Mouse (Mus musculus) WW6 (cell line): ENCODE measurements around the gene Efna4.

Experiments
- DNase-seq: peaks from one replicate; pipeline ENCODE4 v3.0.0-alpha.2; 2013; ENCODE audit warnings: low read depth, low spot score

Gene Efna4

DNA sequence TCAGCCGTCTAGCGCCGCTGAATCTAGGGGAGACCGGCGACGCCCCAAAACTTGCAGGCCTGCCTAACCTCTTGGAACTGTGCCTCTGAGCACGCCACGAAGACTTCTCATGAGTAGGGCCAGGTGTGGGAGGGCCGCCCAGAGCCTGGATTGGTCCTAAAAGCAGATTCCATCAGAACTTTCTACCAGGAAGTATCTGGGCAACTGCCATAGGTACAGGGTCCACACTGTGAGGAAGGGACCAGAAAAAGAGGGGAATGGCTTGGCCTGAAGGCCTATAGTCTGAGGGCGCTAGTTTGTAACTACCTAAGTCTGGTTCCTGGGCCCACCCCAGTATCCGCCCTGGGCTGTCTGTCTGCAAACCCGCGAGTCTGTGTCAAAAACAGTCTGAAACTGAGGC lies 6.3 kb downstream of the Efna4 start:
- no peak for DNase-seq

DNA sequence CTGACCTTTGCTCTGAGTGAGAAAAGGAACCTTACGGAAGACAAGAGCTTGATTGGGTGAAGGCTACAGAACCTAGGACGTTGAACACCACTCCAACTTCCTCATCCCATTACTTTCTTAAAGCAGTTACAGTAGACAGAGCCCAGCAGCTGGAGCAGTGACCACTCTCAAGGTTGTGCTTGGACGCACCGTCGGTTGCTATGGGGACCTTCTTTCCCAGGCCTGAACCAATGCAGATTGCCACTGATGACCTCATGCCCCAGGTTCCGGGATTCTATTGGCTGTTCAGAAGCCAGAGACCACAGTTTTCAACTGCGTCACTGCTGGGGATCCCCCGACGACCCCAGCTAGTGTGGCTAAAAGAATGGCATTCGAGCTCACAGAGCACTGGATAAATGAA lies 6.9 kb downstream of the Efna4 start:
- no peak for DNase-seq

DNA sequence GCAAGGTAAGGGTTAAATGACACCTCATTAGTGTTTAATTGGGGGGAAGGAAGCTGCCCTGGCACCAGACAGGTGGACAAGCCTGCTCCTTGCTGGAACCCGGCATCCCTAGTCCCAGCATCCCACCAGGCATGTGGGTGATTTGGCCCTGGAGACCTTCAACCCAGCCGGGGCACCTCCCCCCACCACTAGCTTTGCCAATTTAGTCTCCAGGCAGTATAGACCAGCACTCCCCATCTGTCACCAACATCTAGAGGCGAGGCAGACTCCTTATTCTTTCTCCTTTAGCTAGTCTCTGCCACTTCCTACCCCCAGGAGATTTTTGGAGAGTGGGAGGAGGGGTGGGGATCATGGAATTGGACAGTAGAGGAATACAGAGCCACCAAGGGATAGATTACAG lies 7.5 kb downstream of the Efna4 start:
- DNase-seq = no peak

- DNase-seq = no peak
These were observed 9.2 kb downstream of the Efna4 start for GRCm38 (mm10) chr3:89328623-89329022.

DNA sequence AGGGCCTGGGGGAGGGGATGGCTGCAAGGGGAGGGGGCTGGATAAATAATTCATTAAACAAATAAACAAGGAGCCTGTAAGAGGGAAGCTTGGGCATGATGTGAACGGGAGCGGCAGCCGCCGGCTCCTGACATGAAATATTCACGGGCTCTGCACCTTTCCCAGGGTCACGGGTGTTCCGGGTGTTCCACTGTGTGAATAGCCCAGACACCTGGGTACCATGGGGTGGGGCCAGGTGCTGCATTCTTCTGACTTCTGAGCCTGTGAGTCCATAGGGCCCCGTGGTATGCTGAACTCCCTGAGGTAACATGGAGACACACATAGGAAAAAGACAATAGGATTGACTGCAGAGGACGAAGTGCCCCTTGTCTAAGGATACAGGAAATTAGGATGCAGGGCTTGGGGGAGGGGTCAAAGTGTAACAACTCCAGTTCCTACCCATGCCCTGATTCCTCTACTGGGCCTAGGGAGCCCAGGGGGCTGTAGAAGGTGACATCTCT lies 10.4 kb downstream of the Efna4 start:
- no peak for DNase-seq

GRCm38 (mm10) chr3:89325882-89326281 lies 11.9 kb downstream of the Efna4 start:
- no peak for DNase-seq

DNA sequence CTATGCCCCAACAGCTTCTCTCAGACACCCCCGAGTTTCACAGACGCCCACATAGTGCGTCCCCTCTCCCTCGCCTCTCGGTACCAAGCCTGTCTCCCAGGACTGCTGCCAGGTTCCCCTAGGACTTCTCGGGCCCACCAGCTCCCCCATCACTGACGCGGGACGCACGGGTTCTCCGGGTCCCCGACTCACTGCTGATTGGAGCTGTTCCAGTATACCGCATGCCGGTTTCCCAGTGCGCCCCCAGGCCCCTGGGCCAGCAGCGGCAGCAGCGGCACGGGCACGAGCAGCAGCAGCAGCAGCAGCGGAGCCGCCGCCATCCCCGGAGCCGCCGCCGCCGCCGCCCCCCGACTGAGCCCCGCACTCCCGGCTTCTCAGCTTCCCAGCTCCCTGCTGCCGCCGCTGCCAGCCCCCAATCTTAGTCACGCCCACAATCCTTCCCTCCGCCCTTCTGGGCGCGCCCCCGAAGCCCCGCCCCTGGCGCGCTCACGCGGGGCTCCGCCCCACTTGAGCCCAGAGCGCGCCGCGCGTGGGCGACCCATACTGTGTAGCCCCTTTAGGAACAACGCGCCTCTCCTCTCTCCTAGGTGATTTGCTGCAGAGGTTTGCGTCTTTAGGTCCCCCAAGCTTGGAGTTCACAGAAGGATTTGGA lies 15.2 kb downstream of the Efna4 start, which contains the start of gene Efna3:
Gene Efna3, minus strand, starts transcription at position 452 of the 652 bp plus-strand sequence.
- DNase-seq = no peak

- DNase-seq = no peak
These were observed 15.7 kb downstream of the Efna4 start for GRCm38 (mm10) chr3:89322131-89322500.

- no peak for DNase-seq
These were observed 16.4 kb downstream of the Efna4 start for GRCm38 (mm10) chr3:89321183-89322130.

DNA sequence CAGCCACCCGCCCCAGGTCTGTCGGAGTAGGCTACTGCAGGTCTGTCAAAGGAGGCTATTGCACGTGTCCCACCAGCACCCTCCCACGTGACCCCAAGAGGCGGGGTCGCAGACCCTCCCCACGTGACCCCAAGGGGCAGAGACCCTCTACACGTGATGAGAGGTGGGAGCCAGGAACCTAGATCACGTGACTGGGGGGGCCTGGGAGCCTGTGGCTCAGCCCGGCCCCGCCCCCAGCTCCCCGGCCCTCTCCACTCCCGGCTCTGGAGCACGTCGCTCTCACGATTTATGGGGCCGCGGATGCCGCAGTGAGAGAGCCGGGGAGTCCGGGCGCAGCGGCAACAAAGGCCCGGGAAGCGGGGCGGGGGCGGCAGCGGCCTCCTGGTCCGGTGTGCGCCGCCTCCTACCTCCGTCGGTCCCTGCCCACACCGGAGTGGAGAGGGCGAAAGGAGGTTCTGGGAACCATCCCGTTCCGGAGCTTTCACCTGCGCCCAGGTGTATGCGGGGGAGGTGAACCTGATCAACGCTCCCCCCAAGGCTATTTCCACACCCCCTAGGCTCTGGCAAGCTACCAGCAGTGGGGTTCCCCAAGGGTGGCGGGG lies 17.1 kb downstream of the Efna4 start:
- no peak for DNase-seq

GRCm38 (mm10) chr3:89319591-89320350 lies 18.1 kb downstream of the Efna4 start:
- DNase-seq = no peak

- no peak for DNase-seq
These were observed 18.7 kb downstream of the Efna4 start for GRCm38 (mm10) chr3:89318971-89319590.

DNA sequence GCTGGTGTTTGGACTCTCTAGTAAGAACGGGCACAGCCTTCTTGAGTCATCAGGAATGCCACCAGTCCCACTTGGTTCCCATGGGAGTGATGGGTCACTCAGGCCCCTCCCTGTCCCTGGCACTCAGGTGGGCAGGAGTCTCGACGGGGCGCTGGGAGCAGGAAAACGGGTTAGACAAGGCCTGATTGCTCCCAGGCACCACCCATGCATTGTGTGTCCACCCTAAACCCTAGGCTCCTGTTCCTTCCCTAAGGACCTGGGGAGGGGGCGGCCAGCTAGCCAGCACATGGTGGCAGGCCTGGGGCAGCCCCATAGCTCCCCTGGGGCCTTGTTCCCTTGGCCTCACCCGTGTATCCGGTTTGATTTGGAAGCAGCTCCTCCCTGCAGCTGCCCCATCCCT lies 19.5 kb downstream of the Efna4 start:
- DNase-seq = no peak

GRCm38 (mm10) chr3:89317246-89317645 lies 20.6 kb downstream of the Efna4 start:
- DNase-seq = no peak

- DNase-seq = no peak
These were observed 21.0 kb downstream of the Efna4 start for GRCm38 (mm10) chr3:89316833-89317232.

- no peak for DNase-seq
These were observed 21.6 kb downstream of the Efna4 start for GRCm38 (mm10) chr3:89315930-89316831.

DNA sequence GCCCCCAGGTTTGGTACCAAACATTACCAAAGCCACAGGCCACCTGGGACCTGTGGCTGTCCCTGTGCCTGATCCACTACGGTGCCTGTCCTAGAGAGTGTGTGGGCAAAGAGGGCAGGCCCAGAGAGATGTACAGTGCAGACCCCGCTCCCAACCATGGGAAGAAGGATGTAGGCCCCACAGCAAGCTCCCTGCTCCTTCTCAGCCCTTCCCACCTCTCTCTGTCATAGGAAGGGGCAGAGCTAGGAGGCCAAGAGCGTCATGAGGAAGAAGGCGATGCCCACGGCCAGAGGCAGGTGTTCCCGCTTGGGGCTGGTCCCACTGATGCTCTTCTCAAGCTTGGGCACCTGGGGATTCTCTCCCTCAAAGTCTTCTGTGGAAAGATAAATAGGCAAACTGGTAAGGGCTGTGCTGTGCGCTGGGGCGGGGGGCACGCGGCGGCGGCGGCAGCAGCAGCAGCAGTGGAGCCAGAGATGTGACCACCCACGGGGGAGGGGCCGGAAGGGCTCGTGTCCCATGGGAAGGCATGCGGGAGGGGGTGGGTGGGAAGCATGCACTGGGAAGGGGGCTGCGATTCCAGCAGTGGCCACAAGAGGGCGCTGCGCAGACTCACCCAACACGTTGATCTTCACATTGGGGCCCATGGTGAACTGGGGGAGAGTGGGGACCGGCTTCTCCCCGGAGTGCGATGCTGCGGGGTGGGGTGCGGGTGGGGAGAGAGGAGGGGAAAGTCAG lies 22.5 kb downstream of the Efna4 start:
- peak; percentile 70 for DNase-seq

- DNase-seq = no peak
These were observed 23.0 kb downstream of the Efna4 start for GRCm38 (mm10) chr3:89314791-89315190.

DNA sequence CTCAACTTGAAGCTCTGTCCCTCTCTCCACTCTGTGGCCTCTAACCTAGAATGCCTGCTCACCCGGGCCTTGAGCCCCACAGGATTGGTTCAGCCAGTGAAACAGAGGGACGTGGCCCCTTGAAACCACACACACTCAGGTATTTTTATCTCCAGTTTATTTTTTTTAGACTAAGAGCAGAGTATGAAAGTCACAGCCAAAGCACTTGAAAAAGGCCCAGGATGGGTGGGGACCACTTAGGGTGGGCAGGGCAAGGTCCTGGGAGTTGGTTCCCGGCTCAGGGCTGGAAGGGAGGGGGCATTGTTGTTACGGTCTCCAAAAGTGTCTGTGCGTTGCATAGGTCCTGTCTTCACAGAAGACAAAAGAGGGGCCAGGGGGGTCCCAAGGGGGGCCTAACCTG lies 23.5 kb downstream of the Efna4 start:
- no peak for DNase-seq
